ENCODE assay signal across 16 mouse cellular contexts in genomic region chr5:67814437-67814965, GRCm38 (mm10). TPM values are rescaled to one million over a fixed set of nuclear protein-coding genes. Genes with fewer than 3 reads are reported as not detected.
DNase-seq lines count a peak whose midpoint lies in the region; ATAC-seq and TF ChIP-seq lines count a peak whose summit lies in the region.
"Had no signal": no experiment of that assay in that cellular context is flagged by ENCODE, and none has a peak within 500 bp of the region (broad histone marks: within the 10 kb centered on the region; RNA-seq: fewer than 3 reads in every experiment).

No protein-coding gene starts in this region.

- TF ChIP-seq CTCF in liver, embryonic 14.5 days (IDR thresholded peaks at IDR 0.05; ENCODE audit: low read depth), result no peak
- TF ChIP-seq CTCF in stomach, postnatal 0 days (IDR thresholded peaks at IDR 0.05; ENCODE audit: low read depth), result no peak
- TF ChIP-seq CTCF in gastrocnemius, adult 2 months (IDR thresholded peaks at IDR 0.05), result no peak

- peak overlapping the region; percentile 32; the same call in 1 of the 2 replicates for H3K4me3 ChIP-seq in heart, embryonic 10.5 days
- H3K4me3 ChIP-seq in liver, embryonic 14.5 days (ENCODE audit: insufficient read depth in 1 of 2, low read depth in 2 of 2, low read length in 2 of 2), result peak overlapping the region; percentile 78 to 91
- H3K4me3 ChIP-seq in stomach, postnatal 0 days (ENCODE audit: low read depth, low read length), result no peak overlapping the region
- H3K4me3 ChIP-seq in gastrocnemius, adult 2 months, result no peak overlapping the region
- H3K4me3 ChIP-seq: lung, embryonic 15.5 days; midbrain, embryonic 10.5 days had no signal

- no peaks in the 10 kb centered on the region for H3K9me3 ChIP-seq in heart, embryonic 10.5 days
- no peaks in the 10 kb centered on the region for H3K9me3 ChIP-seq in liver, embryonic 14.5 days (ENCODE audit: control insufficient read depth, low read length)
- H3K9me3 ChIP-seq in stomach, postnatal 0 days (ENCODE audit: control insufficient read depth, low read length), result no peaks in the 10 kb centered on the region
- H3K9me3 ChIP-seq: lung, embryonic 15.5 days; midbrain, embryonic 10.5 days had no signal

- DNase-seq in heart, embryonic 10.5 days (ENCODE audit: low spot score), result no peak
- no peak for DNase-seq in heart, postnatal 4 days
- peak; percentile 22 to 38 for DNase-seq in spleen, postnatal 10 days (ENCODE audit: low spot score in 2 of 2)
- DNase-seq in spleen, adult 18-20 months, result no peak
- DNase-seq in liver, embryonic 14.5 days (ENCODE audit: low read depth in 3 of 3, low spot score in 3 of 3), result no peak
- peak; percentile 8 for DNase-seq in stomach, postnatal 0 days (ENCODE audit: low spot score)
- no peak for DNase-seq in gastrocnemius, adult 2 months
- DNase-seq in adipocyte (ENCODE audit: low spot score), result no peak
- DNase-seq: adrenal gland, adult 8-10 months; forebrain, postnatal 0 days; kidney, adult 18-20 months; kidney, postnatal 36 days; thymus, adult 18-20 months had no signal

- H3K27me3 ChIP-seq in heart, embryonic 10.5 days (ENCODE audit: insufficient read depth, poor library complexity, severe bottlenecking), result no peaks in the 10 kb centered on the region
- H3K27me3 ChIP-seq in liver, embryonic 14.5 days (ENCODE audit: control insufficient read depth, insufficient read depth, low read length), result no peaks in the 10 kb centered on the region
- H3K27me3 ChIP-seq in stomach, postnatal 0 days (ENCODE audit: control insufficient read depth, insufficient read depth, low read length), result no peaks in the 10 kb centered on the region
- H3K27me3 ChIP-seq: lung, embryonic 15.5 days had no signal

- 78% methylated on average over 7 of the region's 7 CpGs for WGBS in heart, embryonic 10.5 days
- WGBS in liver, embryonic 14.5 days (ENCODE audit: insufficient replicate concordance), result 19% methylated on average over 7 of the region's 7 CpGs
- WGBS in stomach, postnatal 0 days, result 81% methylated on average over 7 of the region's 7 CpGs

- peak overlapping the region; percentile 86 for H3K9ac ChIP-seq in liver, embryonic 14.5 days (replicated peaks)
- no peak overlapping the region for H3K9ac ChIP-seq in stomach, postnatal 0 days (ENCODE audit: low read length)
- H3K9ac ChIP-seq: forebrain, postnatal 0 days; lung, embryonic 15.5 days had no signal

- H3K36me3 ChIP-seq in heart, embryonic 10.5 days, result no peaks in the 10 kb centered on the region
- H3K36me3 ChIP-seq in liver, embryonic 14.5 days (replicated peaks; ENCODE audit: control insufficient read depth, insufficient read depth, low read depth), result peaks cover 22% of the 10 kb centered on the region
- no peaks in the 10 kb centered on the region for H3K36me3 ChIP-seq in stomach, postnatal 0 days (ENCODE audit: control insufficient read depth, insufficient read depth, low read length)
- H3K36me3 ChIP-seq: lung, embryonic 15.5 days had no signal

- no peak for TF ChIP-seq EP300 in liver, embryonic 14.5 days (IDR thresholded peaks at IDR 0.05; ENCODE audit: low read depth)
- no peak for TF ChIP-seq EP300 in stomach, postnatal 0 days (optimal IDR thresholded peaks at IDR 0.05)

- H3K4me1 ChIP-seq in heart, embryonic 10.5 days, result peaks cover 8% of the 10 kb centered on the region
- peaks cover 16 to 25% of the 10 kb centered on the region in 2 experiments for H3K4me1 ChIP-seq in liver, embryonic 14.5 days (replicated peaks; ENCODE audit: control insufficient read depth in 2 of 2, insufficient read depth in 2 of 2, low read length in 1 of 2)
- no peaks in the 10 kb centered on the region for H3K4me1 ChIP-seq in stomach, postnatal 0 days (replicated peaks; ENCODE audit: control insufficient read depth, insufficient read depth)

- H3K4me2 ChIP-seq in liver, embryonic 14.5 days (ENCODE audit: low read depth), result peak overlapping the region; percentile 89
- no peak overlapping the region for H3K4me2 ChIP-seq in stomach, postnatal 0 days (replicated peaks; ENCODE audit: low read depth)

- peak overlapping the region; percentile 65 for H3K27ac ChIP-seq in heart, embryonic 10.5 days
- H3K27ac ChIP-seq in liver, embryonic 14.5 days, result peak overlapping the region; percentile 83
- H3K27ac ChIP-seq in stomach, postnatal 0 days (replicated peaks), result no peak overlapping the region
- no peak overlapping the region for H3K27ac ChIP-seq in gastrocnemius, adult 2 months
- H3K27ac ChIP-seq: midbrain, embryonic 10.5 days had no signal

- no peak for ATAC-seq in liver, embryonic 14.5 days (ENCODE audit: insufficient read depth)
- ATAC-seq in stomach, postnatal 0 days (ENCODE audit: low FRiP score, low TSS enrichment), result no peak
- ATAC-seq: forebrain, postnatal 0 days; hindbrain, embryonic 16.5 days had no signal

- intact Hi-C loops in gastrocnemius, adult 2 months (cut with DNase I), result no loop called here

RNA-seq across cellular contexts. Expression of gene Atp8a1, which starts 32.7 kb away (rescaled TPM):
- polyA plus RNA-seq in heart, embryonic 10.5 days (2016; fragmentation: Nextera tagmentation; extraction: Ambion mirVana), result 16.2 and 19.9 TPM in 2 replicates
- total RNA-seq in heart, postnatal 4 days (2021), result 10 to 100 TPM; 16.3 to 19.4 TPM
- 17.5 and 21.0 TPM in 2 replicates for polyA plus RNA-seq in liver, embryonic 14.5 days (2012; rRNA removed)
- polyA plus RNA-seq in liver, embryonic 14.5 days (2014; fragmentation: Nextera tagmentation; extraction: Ambion mirVana), result 42.5 and 43.6 TPM in 2 replicates
- 3.3 and 4.2 TPM in 2 replicates for polyA plus RNA-seq in stomach, postnatal 0 days (2015; fragmentation: Nextera tagmentation; extraction: Ambion mirVana)
- total RNA-seq in gastrocnemius, adult 2 months (2021), result 10 to 100 TPM; 47.1 to 62.3 TPM

Comparison
In these comparisons a context has a peak if more than half of its experiments do, and no peak if none do; other contexts are left out.
1. DNase-seq: peak in spleen, postnatal 10 days (2 of 2) and stomach, postnatal 0 days (single experiment); none in heart, embryonic 10.5 days (single experiment), heart, postnatal 4 days (single experiment), spleen, adult 18-20 months (0 of 2), liver, embryonic 14.5 days (0 of 3), gastrocnemius, adult 2 months (single experiment) and adipocyte (single experiment).
2. H3K27ac ChIP-seq: peak in heart, embryonic 10.5 days (single experiment) and liver, embryonic 14.5 days (single experiment); none in stomach, postnatal 0 days (single experiment) and gastrocnemius, adult 2 months (single experiment).
3. H3K4me3 ChIP-seq: peak in heart, embryonic 10.5 days (single experiment) and liver, embryonic 14.5 days (2 of 2); none in stomach, postnatal 0 days (single experiment) and gastrocnemius, adult 2 months (single experiment).